Mouse (Mus musculus): ENCODE measurements around the gene Tmem203.

The Tmem203 gene

GRCm38 (mm10) chr2:25262795-25263622 is 7.8 kb downstream of the Tmem203 start:
- no peak for DNase-seq (ENCODE audit: low read depth, low spot score)

GRCm38 (mm10) chr2:25263623-25264285 is 8.5 kb downstream of the Tmem203 start:
- no peak for DNase-seq (ENCODE audit: low read depth, low spot score)

GRCm38 (mm10) chr2:25264286-25264660 is 9.0 kb downstream of the Tmem203 start:
- no peak for DNase-seq (ENCODE audit: low read depth, low spot score)

GRCm38 (mm10) chr2:25264851-25265250 is 9.6 kb downstream of the Tmem203 start:
- DNase-seq (ENCODE audit: low read depth, low spot score) = no peak

GRCm38 (mm10) chr2:25265897-25266656 is 10.8 kb downstream of the Tmem203 start:
- DNase-seq (ENCODE audit: low read depth, low spot score) = no peak

- no peak for DNase-seq (ENCODE audit: low read depth, low spot score)
Measured at GRCm38 (mm10) chr2:25266720-25267119, 11.5 kb downstream of the Tmem203 start.

GRCm38 (mm10) chr2:25267241-25267640 is 12.0 kb downstream of the Tmem203 start:
- DNase-seq (ENCODE audit: low read depth, low spot score) = no peak

GRCm38 (mm10) chr2:25267746-25268309 is 12.6 kb downstream of the Tmem203 start:
- no peak for DNase-seq (ENCODE audit: low read depth, low spot score)

- DNase-seq (ENCODE audit: low read depth, low spot score) = peak; percentile 97
Measured at GRCm38 (mm10) chr2:25271827-25272511, 16.7 kb downstream of the Tmem203 start, which contains the start of the genes Ssna1 and Anapc2. Gene Ssna1, minus strand, starts transcription at chr2:25272438. Gene Anapc2, plus strand, starts transcription at chr2:25272478.

GRCm38 (mm10) chr2:25272515-25272914 is 17.3 kb downstream of the Tmem203 start:
- no peak for DNase-seq (ENCODE audit: low read depth, low spot score)

- DNase-seq (ENCODE audit: low read depth, low spot score) = no peak
Measured at GRCm38 (mm10) chr2:25273010-25273409, 17.8 kb downstream of the Tmem203 start.

- DNase-seq (ENCODE audit: low read depth, low spot score) = peak; percentile 93
Measured at GRCm38 (mm10) chr2:25278928-25279882, 24.0 kb downstream of the Tmem203 start.

- no peak for DNase-seq (ENCODE audit: low read depth, low spot score)
Measured at GRCm38 (mm10) chr2:25285551-25285950, 30.3 kb downstream of the Tmem203 start.

- no peak for DNase-seq (ENCODE audit: low read depth, low spot score)
Measured at GRCm38 (mm10) chr2:25286314-25286713, 31.1 kb downstream of the Tmem203 start.

GRCm38 (mm10) chr2:25286837-25287636 is 31.8 kb downstream of the Tmem203 start:
- DNase-seq (ENCODE audit: low read depth, low spot score) = no peak

GRCm38 (mm10) chr2:25287927-25288649 is 32.8 kb downstream of the Tmem203 start, which contains the start of gene Tmem210:
Gene Tmem210, plus strand, starts transcription at chr2:25288145.
- no peak for DNase-seq (ENCODE audit: low read depth, low spot score)

- no peak for DNase-seq (ENCODE audit: low read depth, low spot score)
Measured at GRCm38 (mm10) chr2:25288734-25289345, 33.6 kb downstream of the Tmem203 start.

GRCm38 (mm10) chr2:25289651-25290050 is 34.4 kb downstream of the Tmem203 start, which contains the start of gene Lrrc26:
Gene Lrrc26, plus strand, starts transcription at chr2:25289915.
- no peak for DNase-seq (ENCODE audit: low read depth, low spot score)
